Mouse (Mus musculus) left cerebral cortex, adult 8-10 months (tissue): Measurements from ENCODE around the gene Slc7a1. TPM values are rescaled to one million over a fixed set of nuclear protein-coding genes. Genes with fewer than 3 reads are reported as not detected.
A peak's percentile ranks its signal among the peaks of the same experiment; 100 is the strongest.

Source experiments
- DNase-seq, 2 experiments: peaks; one replicate each; pipeline ENCODE4 v3.0.0; 2022; ENCODE audit warnings: low spot score in 2 of 2
- total RNA-seq, 4 experiments: library from RNA; stranded (reverse); gene quantifications; 2 replicates each; pipeline ENCODE4 v1.2.4; 2022

Slc7a1 gene
- total RNA-seq, 4 experiments from 2014 or later = 23.7 to 27.8 (median 27.4) TPM

DNA sequence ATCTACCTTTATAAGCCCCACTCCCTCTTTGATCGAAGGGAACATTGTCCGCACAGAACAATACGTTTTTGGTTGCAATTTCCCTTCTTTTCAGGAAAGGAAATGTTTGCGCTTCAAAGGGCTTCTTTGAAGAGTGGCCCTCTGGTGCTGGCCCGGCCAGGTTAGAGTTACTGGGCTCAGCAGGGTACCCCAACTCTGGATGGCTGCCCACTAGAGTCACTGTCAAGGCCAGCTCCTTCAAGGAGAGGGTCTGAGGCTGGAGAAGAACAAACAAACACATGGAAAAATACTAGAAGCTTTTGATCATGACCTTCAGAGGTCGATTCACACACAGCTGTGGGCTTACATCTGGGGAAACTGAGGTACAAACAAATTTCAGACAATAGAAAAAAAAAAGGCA is 6.9 kb downstream of the Slc7a1 start:
- no peak for DNase-seq

GRCm38 (mm10) chr5:148389007-148389970 is 10.4 kb downstream of the Slc7a1 start:
- DNase-seq = peak in 1 of 2 experiments; percentile 45

DNA sequence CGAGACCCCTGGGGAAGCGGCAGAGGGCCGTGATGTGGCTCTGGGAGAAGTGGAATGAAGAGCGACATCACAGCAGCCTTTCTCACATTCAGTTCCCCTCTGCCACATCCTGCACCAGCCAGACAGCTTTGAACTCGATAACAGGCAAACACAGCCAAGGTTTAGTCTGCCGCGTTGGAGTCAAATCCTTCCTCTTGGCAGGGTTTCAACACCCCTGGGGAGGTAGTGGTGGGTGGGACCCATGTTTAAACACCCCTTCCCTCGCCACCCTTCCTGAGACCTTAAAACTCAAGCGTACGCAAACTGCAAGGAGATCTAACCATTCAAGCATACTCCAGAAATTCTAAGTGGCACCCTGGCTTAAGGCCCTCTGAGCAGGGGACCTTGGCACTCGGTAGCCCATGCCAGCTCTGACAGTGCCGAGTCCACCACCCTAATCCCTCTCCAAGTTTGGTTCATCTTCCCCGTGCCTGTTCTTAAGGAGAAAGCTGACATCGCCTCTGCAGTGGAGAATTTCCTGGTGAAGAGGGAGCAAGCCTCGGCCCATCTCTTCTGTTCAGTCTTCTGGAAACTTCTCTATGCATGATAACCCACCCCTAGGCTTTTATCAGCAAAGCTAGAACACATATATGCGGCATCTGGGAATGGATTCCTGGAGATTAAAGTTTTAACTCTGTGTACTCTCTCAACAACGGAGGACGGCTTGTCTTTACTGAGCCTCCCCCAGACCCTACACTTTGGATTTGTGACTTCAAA is 11.3 kb downstream of the Slc7a1 start:
- no peak for DNase-seq

GRCm38 (mm10) chr5:148387820-148388219 is 11.9 kb downstream of the Slc7a1 start:
- DNase-seq = no peak

GRCm38 (mm10) chr5:148386471-148386870 is 13.2 kb downstream of the Slc7a1 start:
- DNase-seq = peak in 1 of 2 experiments; percentile 55

- no peak for DNase-seq
These were observed 15.1 kb downstream of the Slc7a1 start for GRCm38 (mm10) chr5:148384501-148385055.

DNA sequence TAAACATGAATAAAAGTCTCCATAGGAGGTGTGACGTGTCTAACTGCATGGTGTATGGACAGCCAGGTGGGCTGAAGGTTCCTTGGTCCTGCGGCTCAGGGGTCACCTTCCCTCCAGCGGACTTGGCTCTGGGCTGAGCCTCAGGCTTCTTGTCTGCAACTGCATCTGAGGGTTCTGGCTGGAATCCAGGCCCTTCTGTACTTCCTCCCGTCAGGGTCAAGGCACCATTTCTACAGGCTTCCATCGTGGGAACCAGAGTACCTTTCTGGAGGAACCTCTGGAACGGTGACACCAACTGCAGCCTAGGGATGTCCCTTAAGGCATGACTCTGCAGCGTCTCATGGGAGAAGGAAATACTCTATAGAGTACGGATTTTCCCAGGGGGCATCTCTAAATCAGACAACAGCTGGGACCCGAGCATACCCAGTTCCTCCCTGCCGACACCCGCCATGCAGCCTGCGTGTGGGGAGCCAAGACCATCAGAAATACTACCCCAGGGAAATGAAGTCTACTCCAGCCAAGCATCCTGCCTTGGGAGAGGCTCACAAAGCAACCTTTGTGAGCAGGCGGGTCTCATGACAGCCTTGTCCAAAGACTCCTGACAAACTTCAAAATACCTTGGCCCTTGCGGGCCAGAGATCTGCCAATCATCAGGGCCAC is 15.7 kb downstream of the Slc7a1 start:
- DNase-seq = no peak

DNA sequence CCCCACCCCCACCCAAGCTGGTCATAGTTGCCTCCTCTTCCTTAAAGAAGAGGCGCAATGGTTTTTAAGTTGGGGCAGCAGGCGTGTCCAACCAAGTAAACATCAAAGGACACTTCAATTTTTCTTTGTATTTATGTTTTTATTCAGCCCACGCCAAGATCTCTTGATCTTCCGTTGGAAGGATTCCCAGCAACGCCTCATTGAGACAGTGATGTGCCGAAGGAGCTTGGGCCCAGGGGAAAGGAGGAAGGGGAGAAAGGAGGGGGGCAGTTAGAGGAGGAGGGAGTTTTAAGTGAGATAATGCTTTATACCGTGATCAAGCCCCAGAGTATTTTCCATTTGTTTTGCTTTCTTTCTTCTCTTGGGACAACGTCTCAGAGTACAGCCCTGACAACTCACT is 18.6 kb downstream of the Slc7a1 start:
- no peak for DNase-seq

GRCm38 (mm10) chr5:148380246-148380504 is 19.5 kb downstream of the Slc7a1 start:
- DNase-seq = no peak

DNA sequence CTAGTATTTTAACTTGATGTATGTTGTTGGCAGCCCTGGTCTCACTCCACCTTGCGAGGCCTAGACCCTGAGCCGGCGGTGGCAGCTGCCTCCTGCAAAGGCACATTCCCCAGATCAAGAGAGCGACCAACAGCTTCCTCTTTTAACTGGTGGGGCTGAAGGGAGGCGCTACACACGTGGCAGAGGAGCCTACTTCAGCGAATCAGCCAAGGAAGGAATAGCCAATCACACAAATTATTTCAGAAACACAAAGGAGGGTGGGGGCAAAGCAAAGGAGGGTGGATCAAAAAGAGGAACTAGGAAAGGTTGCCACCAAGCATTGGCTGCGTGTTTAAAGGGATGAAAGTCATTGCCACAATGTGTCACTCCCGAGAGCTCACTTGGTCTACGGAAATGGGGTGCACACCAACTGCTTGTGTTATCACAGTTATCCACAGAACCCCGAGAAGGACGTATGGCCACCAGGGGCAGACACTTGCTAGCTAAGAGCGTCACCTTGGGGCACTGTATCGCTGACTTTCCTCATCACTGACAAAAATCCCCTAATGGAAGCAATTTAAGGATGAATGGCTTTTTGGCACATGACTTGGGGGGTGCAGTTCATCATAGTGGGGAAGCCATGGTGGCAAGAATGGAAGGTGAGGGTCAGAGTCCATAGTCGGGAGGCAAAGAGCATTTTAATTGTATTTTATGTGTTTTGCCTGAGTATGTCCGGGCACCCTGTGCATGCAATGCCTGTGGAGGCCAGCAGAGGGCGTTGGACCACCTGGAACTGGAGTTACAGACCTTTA is 20.1 kb downstream of the Slc7a1 start:
- no peak for DNase-seq

DNA sequence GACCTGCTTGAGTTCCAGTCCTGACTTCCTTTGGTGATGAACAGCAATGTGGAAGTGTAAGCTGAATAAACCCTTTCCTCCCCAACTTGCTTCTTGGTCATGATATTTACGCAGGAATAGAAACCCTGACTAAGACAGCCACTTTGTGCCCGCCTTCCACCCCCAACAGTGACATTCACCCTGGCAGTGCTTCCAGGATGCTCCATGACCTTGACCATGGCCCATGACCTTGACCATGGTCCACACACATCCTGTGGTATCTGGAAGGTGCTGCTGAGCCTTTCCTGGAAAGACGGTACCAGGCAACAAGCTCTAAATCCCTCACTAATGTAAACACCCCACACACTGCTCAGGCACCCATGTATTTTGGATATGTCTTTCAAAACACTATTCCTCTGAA is 21.0 kb downstream of the Slc7a1 start:
- no peak for DNase-seq

DNA sequence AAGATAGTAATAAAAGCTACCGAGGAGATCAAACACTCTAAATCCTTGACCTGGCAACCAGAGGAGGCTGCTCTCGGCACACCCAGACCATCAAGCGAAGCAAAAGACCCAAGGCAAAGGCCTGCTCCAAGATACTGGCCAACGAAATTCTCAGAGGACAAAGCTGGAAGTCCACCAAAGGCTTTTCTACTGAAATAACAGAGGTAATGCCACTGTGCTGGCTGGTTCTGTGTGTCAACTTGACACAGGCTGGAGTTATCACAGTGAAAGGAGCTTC is 21.5 kb downstream of the Slc7a1 start:
- no peak for DNase-seq

DNA sequence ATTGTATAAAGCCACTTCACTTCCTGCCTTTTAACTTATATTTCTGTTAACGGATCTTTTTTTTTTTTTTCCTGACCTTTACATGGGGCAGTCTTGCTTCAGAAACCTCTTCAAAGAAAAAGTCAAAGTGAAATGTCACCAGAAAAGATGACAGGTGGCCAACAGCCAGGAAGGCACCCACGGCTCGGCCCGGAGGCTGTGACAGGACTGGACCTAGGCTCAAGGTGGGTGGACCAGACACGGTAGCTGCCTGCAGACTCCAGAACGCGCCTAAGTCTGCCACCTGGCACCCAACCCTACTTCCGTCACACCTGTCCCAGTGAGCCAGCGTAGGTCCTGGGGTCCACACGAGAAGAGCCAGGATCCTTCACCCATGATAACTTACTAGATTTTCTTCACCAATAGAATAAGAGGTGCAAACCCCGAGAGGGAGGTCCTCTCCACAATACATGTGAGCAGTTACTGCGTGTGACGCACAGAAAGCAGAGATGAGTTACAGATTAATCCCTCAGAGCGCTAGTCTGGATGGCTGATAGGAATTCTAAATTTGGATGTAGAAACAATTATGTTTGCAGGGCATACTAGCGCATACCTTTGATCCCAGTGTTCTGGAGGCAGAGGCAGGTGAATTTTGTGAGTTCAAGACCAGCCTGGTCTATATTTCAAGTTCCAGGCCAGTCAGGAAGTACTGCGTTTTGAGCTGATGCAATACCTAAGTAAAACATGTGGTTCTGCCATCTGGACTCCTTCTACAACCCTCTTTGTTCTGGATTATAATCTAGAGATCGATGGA is 22.1 kb downstream of the Slc7a1 start:
- no peak for DNase-seq

DNA sequence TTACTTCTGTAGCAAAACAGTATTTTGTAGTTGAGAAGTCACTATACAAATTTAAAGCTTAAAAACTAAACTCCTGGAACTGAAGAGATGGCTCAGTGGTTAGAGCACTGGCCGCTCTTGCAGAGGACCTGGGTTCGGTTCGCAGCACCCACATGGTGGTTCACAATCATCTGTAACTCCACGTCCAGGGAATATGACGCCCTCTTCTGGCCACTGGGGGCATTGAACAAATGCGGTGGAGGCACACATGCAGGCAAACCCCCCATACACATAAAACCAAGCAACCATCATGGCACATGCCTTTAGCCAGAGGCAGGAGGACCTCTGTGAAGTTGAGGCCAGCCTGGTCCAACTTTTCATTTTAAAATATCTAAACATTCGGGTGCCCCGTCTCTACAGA is 23.3 kb downstream of the Slc7a1 start:
- DNase-seq = no peak

DNA sequence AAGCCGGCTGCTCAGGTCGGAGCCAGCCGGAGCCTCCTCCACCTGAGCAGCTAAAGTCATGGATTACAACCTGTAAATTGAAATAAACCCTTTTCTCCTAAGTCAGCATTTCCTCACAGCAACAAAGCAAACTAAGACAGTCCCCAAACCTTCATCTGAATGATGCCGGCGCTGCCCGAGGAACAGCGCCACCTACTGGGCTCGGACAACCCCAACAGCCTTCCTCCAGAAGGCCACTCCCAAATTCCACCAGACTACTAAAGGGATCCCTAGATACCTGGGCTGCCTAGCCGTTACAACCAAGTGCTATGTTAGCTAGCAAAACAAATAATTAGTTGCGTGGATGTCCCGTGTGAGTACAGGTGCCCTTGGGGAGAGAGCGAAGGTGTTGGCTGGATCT is 24.2 kb downstream of the Slc7a1 start:
- DNase-seq = no peak

GRCm38 (mm10) chr5:148373092-148373685 is 26.5 kb downstream of the Slc7a1 start:
- no peak for DNase-seq

DNA sequence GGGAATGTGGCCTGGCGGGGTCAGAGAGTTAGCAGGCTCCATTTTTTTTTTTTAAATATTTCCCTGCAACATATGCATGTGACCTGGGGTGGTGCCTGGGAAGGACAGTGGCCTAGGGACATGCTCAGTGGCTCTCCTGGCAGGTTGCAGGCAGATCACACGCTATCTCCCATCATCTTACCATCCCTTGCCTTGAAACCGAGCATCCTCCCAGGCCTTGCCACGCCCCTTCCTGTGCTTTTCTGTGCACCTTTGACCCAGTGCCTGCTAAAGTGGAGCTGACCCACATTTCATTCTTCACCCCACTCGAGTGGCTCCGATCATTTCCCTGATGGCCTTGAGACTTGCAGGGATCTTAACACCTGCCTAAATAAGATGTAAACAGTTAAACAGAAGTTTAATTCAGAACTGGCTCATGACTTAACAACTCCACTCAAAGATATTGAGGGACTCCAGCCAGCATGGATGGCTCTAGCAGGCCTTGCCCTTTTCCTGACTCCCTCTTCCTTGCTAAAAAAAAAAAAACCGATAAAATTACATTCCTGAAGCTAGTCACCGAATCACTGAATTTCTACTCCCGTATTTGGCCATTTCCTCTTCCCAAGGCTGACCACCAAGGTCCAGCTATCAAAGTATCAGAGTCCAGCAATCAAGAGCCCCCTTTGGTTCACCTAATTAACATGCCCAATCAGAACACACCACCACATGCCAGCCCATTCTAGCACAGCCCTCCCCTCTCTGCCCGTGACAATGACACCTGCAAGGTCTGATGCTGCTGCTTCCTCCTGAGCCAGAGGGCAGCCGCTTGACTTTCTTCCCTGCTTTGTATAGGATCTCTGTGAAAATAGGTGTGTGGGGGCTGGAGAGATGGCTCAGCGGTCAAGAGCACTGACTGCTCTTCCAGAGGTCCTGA is 27.4 kb downstream of the Slc7a1 start:
- DNase-seq = no peak

DNA sequence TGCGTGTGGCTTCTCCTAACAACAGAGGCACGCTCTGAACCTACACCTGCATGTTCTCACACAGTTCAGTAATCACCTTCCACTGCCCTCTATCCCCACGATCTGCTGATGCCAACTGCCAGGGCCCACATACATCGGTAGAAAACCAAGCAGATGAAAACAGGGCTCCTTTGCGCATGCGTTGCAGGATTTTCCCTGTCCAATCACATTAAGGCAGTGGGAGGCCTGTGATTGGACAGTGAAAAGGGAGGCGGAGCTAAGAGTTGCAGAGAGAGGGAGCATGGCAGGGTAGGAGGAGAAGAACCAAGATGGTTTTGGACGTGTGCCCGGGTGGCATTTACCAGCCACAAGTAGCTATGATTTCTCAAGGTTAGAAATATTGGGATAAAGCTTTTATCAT is 28.3 kb downstream of the Slc7a1 start:
- DNase-seq = no peak

- DNase-seq = no peak
These were observed 29.1 kb downstream of the Slc7a1 start for GRCm38 (mm10) chr5:148370624-148371023.
